Mouse (Mus musculus): ENCODE measurements around the gene Map4k5. TPM values are rescaled to one million over a fixed set of nuclear protein-coding genes. Genes with fewer than 3 reads are reported as not detected.
A peak's percentile ranks its signal among the peaks of the same experiment; 100 is the strongest.

Gene Map4k5
- polyA plus RNA-seq, 1 experiment from 2014 or later, result 48.2 TPM

- H3K27ac ChIP-seq, result no peak overlapping the region
- no peak overlapping the region for H3K4me3 ChIP-seq (replicated peaks)
- H3K36me3 ChIP-seq, result no peaks in the 10 kb centered on the region
- no peaks in the 10 kb centered on the region for H3K27me3 ChIP-seq
- 81% methylated on average over 10 of the region's 10 CpGs for WGBS
- H3K4me1 ChIP-seq (replicated peaks), result no peaks in the 10 kb centered on the region
- no peaks in the 10 kb centered on the region for H3K9me3 ChIP-seq
- H3K4me2 ChIP-seq, result no peak overlapping the region
- no peak for ATAC-seq (ENCODE audit: insufficient number of reproducible peaks, insufficient read depth, low FRiP score, low TSS enrichment, low read depth)
- no peak overlapping the region for H3K9ac ChIP-seq (replicated peaks)
Measured at GRCm38 (mm10) chr12:69781935-69782650, 110.9 kb downstream of the Map4k5 start.

- Histone ChIP-seq H3K27ac (no peak overlapping the region), H3K4me2 (no peak overlapping the region), H3K4me1 (replicated peaks) (peaks cover 6% of the 10 kb centered on the region; the same call in 1 of the 2 replicates), H3K27me3 (no peaks in the 10 kb centered on the region), H3K9me3 (no peaks in the 10 kb centered on the region), H3K9ac (replicated peaks) (no peak overlapping the region), H3K4me3 (replicated peaks) (no peak overlapping the region), H3K36me3 (no peaks in the 10 kb centered on the region)
- ATAC-seq (ENCODE audit: insufficient number of reproducible peaks, insufficient read depth, low FRiP score, low TSS enrichment, low read depth), result no peak
- 78% methylated on average over 8 of the region's 8 CpGs for WGBS
Measured at GRCm38 (mm10) chr12:69781480-69781879, 111.5 kb downstream of the Map4k5 start.

GRCm38 (mm10) chr12:69777957-69778356, 115.0 kb downstream of the Map4k5 start:
- Histone ChIP-seq H3K4me3 (replicated peaks) (no peak overlapping the region), H3K9me3 (no peaks in the 10 kb centered on the region), H3K9ac (replicated peaks) (no peak overlapping the region), H3K4me2 (no peak overlapping the region), H3K4me1 (replicated peaks) (peaks cover 7% of the 10 kb centered on the region; the same call in 1 of the 2 replicates), H3K27ac (no peak overlapping the region), H3K36me3 (no peaks in the 10 kb centered on the region), H3K27me3 (no peaks in the 10 kb centered on the region)
- 80% methylated on average over 2 of the region's 2 CpGs for WGBS
- no peak for ATAC-seq (ENCODE audit: insufficient number of reproducible peaks, insufficient read depth, low FRiP score, low TSS enrichment, low read depth)

GRCm38 (mm10) chr12:69777341-69777730, 115.7 kb downstream of the Map4k5 start:
- no peak for ATAC-seq (ENCODE audit: insufficient number of reproducible peaks, insufficient read depth, low FRiP score, low TSS enrichment, low read depth)
- WGBS, result 88% methylated on average over 6 of the region's 6 CpGs
- H3K9me3 ChIP-seq, result no peaks in the 10 kb centered on the region
- no peaks in the 10 kb centered on the region for H3K27me3 ChIP-seq
- no peak overlapping the region for H3K4me2 ChIP-seq
- H3K36me3 ChIP-seq, result no peaks in the 10 kb centered on the region
- H3K4me1 ChIP-seq (replicated peaks), result peaks cover 7% of the 10 kb centered on the region; the same call in 1 of the 2 replicates
- H3K4me3 ChIP-seq (replicated peaks), result no peak overlapping the region
- H3K27ac ChIP-seq, result no peak overlapping the region
- no peak overlapping the region for H3K9ac ChIP-seq (replicated peaks)

- no peak overlapping the region for H3K9ac ChIP-seq (replicated peaks)
- no peak overlapping the region for H3K27ac ChIP-seq
- no peak overlapping the region for H3K4me2 ChIP-seq
- H3K4me1 ChIP-seq (replicated peaks), result peaks cover 7% of the 10 kb centered on the region; the same call in 1 of the 2 replicates
- H3K9me3 ChIP-seq, result no peaks in the 10 kb centered on the region
- ATAC-seq (ENCODE audit: insufficient number of reproducible peaks, insufficient read depth, low FRiP score, low TSS enrichment, low read depth), result no peak
- H3K36me3 ChIP-seq, result no peaks in the 10 kb centered on the region
- H3K4me3 ChIP-seq (replicated peaks), result no peak overlapping the region
- WGBS, result 64% methylated on average over 11 of the region's 11 CpGs
- no peaks in the 10 kb centered on the region for H3K27me3 ChIP-seq
Measured at GRCm38 (mm10) chr12:69776607-69777340, 116.2 kb downstream of the Map4k5 start.

- 54% methylated on average over 2 of the region's 2 CpGs for WGBS
- H3K9ac ChIP-seq (replicated peaks), result no peak overlapping the region
- H3K4me2 ChIP-seq, result no peak overlapping the region
- peaks cover 10% of the 10 kb centered on the region for H3K4me1 ChIP-seq (replicated peaks)
- no peaks in the 10 kb centered on the region; the same call in 1 of the 2 replicates for H3K27me3 ChIP-seq
- H3K9me3 ChIP-seq, result peaks cover 4% of the 10 kb centered on the region; the same call in 1 of the 2 replicates
- no peak overlapping the region for H3K27ac ChIP-seq
- no peak for ATAC-seq (ENCODE audit: insufficient number of reproducible peaks, insufficient read depth, low FRiP score, low TSS enrichment, low read depth)
- H3K4me3 ChIP-seq (replicated peaks), result no peak overlapping the region
- H3K36me3 ChIP-seq, result no peaks in the 10 kb centered on the region
Measured at GRCm38 (mm10) chr12:69768841-69769240, 124.2 kb downstream of the Map4k5 start.

- no peak overlapping the region for H3K4me2 ChIP-seq
- H3K4me1 ChIP-seq (replicated peaks), result peaks cover 10% of the 10 kb centered on the region
- no peaks in the 10 kb centered on the region for H3K36me3 ChIP-seq
- no peaks in the 10 kb centered on the region; the same call in 1 of the 2 replicates for H3K27me3 ChIP-seq
- 53% methylated on average over 9 of the region's 9 CpGs for WGBS
- H3K27ac ChIP-seq, result no peak overlapping the region
- no peak overlapping the region for H3K9ac ChIP-seq (replicated peaks)
- 0 out of 2 replicates have a peak, but pooled peaks have one; percentile 26 for ATAC-seq (ENCODE audit: insufficient number of reproducible peaks, insufficient read depth, low FRiP score, low TSS enrichment, low read depth)
- peaks cover 4% of the 10 kb centered on the region; the same call in 1 of the 2 replicates for H3K9me3 ChIP-seq
- no peak overlapping the region for H3K4me3 ChIP-seq (replicated peaks)
Measured at GRCm38 (mm10) chr12:69767476-69768258, 125.3 kb downstream of the Map4k5 start.

GRCm38 (mm10) chr12:69766185-69766904, 126.7 kb downstream of the Map4k5 start:
- Histone ChIP-seq H3K4me3 (replicated peaks) (no peak overlapping the region), H3K4me1 (replicated peaks) (peaks cover 10% of the 10 kb centered on the region), H3K36me3 (no peaks in the 10 kb centered on the region), H3K27ac (no peak overlapping the region), H3K27me3 (no peaks in the 10 kb centered on the region; the same call in 1 of the 2 replicates), H3K9me3 (peaks cover 4% of the 10 kb centered on the region; the same call in 1 of the 2 replicates), H3K9ac (replicated peaks) (no peak overlapping the region), H3K4me2 (no peak overlapping the region)
- 88% methylated on average over 10 of the region's 10 CpGs for WGBS
- ATAC-seq (ENCODE audit: insufficient number of reproducible peaks, insufficient read depth, low FRiP score, low TSS enrichment, low read depth), result no peak

- H3K9ac ChIP-seq (replicated peaks), result no peak overlapping the region
- 75% methylated on average over 9 of the region's 9 CpGs for whole genome bisulfite sequencing
- peaks cover 10% of the 10 kb centered on the region for H3K4me1 ChIP-seq (replicated peaks)
- H3K4me3 ChIP-seq (replicated peaks), result no peak overlapping the region
- H3K36me3 ChIP-seq, result no peaks in the 10 kb centered on the region
- no peak overlapping the region for H3K27ac ChIP-seq
- H3K27me3 ChIP-seq, result no peaks in the 10 kb centered on the region; the same call in 1 of the 2 replicates
- ATAC-seq (ENCODE audit: insufficient number of reproducible peaks, insufficient read depth, low FRiP score, low TSS enrichment, low read depth), result no peak
- peaks cover 4% of the 10 kb centered on the region; the same call in 1 of the 2 replicates for H3K9me3 ChIP-seq
- no peak overlapping the region for H3K4me2 ChIP-seq
Measured at GRCm38 (mm10) chr12:69765543-69765942, 127.5 kb downstream of the Map4k5 start.

- WGBS, result 69% methylated on average over 2 of the region's 2 CpGs
Measured at GRCm38 (mm10) chr12:69761603-69762002, 131.4 kb downstream of the Map4k5 start.

More at GRCm38 (mm10) chr12:69761603-69762002, 131.4 kb downstream of the Map4k5 start:
- Histone ChIP-seq H3K36me3 (no peaks in the 10 kb centered on the region), H3K9me3 (no peaks in the 10 kb centered on the region), H3K4me2 (no peak overlapping the region), H3K27ac (no peak overlapping the region), H3K4me1 (replicated peaks) (peaks cover 31% of the 10 kb centered on the region), H3K27me3 (no peaks in the 10 kb centered on the region; the same call in 1 of the 2 replicates), H3K9ac (replicated peaks) (no peak overlapping the region), H3K4me3 (replicated peaks) (no peak overlapping the region)
- ATAC-seq (ENCODE audit: insufficient number of reproducible peaks, insufficient read depth, low FRiP score, low TSS enrichment, low read depth), result no peak

Data from limb, embryonic 12.5 days (tissue).